Mouse (Mus musculus) cerebellum, adult 2 months (tissue): Measurements from ENCODE around the gene Kcnj6.

ENCODE experiments used
- CTCF ChIP-seq: fragments of 200-500 bp; IDR thresholded peaks from 2 replicates; pipeline ENCODE4 v1.5.1; 2011; ENCODE audit warnings: low read depth, mild to moderate bottlenecking, control low read depth, low read length, moderate library complexity, borderline replicate concordance; ENCODE audit not compliant: insufficient read depth
- POLR2A ChIP-seq: fragments of 200-500 bp; IDR thresholded peaks from 2 replicates; pipeline ENCODE4 v1.6.1; 2011; ENCODE audit warnings: low read length, control low read depth, borderline replicate concordance; ENCODE audit not compliant: insufficient read depth

DNA sequence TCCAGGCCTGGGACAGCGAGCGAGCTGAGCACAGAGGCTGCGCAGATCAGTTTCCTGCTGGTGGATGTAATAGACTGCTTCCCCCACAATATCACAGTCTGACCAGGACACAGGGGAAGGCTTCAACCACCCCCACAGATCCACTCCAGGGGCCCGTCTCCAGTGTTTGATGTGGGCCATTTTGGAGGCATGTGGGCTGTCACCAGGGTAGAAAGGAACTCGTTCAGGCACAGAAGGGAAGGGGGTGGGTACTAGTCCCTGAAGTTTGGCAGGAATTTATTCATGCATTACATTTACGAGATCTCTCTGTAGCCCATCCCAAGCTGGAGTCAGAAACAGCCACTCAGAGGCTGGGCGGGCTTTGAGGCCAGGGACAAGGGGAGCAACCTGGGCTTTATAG, 115.4 kb downstream of the Kcnj6 start:
- TF ChIP-seq CTCF: no peak
- TF ChIP-seq POLR2A: no peak
